Mouse (Mus musculus): Measurements from ENCODE around the gene Klk6.

GRCm38 (mm10) chr7:43782275-43783265 is 41.7 kb upstream of the Klk6 start:
- peak; percentile 53; the same call in 1 of the 2 replicates for TF ChIP-seq CTCF (IDR thresholded peaks at IDR 0.05; ENCODE audit: extremely low read depth, insufficient read depth, insufficient read length, insufficient replicate concordance)
- no peak for TF ChIP-seq POLR2A (IDR thresholded peaks at IDR 0.05; ENCODE audit: low read depth, low read length)

Data from spleen, adult 2 months (tissue).